Mouse (Mus musculus) forebrain, embryonic 16.5 days (tissue): ENCODE data around the gene Artn. TPM values are rescaled to one million over a fixed set of nuclear protein-coding genes. Genes with fewer than 3 reads are reported as not detected.

Experiments used
- ATAC-seq: fragments of 200-750 bp; cut with Nextera tagmentation; 2 replicates; pipeline ENCODE4 v1.8.0; 2017; ENCODE audit warnings: mild to moderate bottlenecking, moderate library complexity
- H3K27ac ChIP-seq: fragments of 300-500 bp; sonication (generic); 2 replicates; pipeline ENCODE4 v1.5.1; 2014; ENCODE audit warnings: low read length, control low read depth
- H3K27me3 ChIP-seq: fragments of 300-500 bp; sonication (generic); replicated peaks from 2 replicates; pipeline ENCODE4 v1.6.1; 2014; ENCODE audit warnings: low read length; ENCODE audit not compliant: control insufficient read depth, insufficient read depth
- H3K36me3 ChIP-seq: fragments of 300-500 bp; sonication (generic); 2 replicates; pipeline ENCODE4 v1.6.1; 2014; ENCODE audit not compliant: control insufficient read depth, insufficient read depth
- H3K4me1 ChIP-seq: fragments of 300-500 bp; sonication (generic); replicated peaks from 2 replicates; pipeline ENCODE4 v1.6.1; 2014; ENCODE audit warnings: low read length; ENCODE audit not compliant: control insufficient read depth, insufficient read depth
- H3K4me2 ChIP-seq: fragments of 300-500 bp; sonication (generic); 2 replicates; pipeline ENCODE4 v1.6.1; 2014; ENCODE audit warnings: mild to moderate bottlenecking, low read length, control low read depth
- H3K4me3 ChIP-seq: fragments of 300-500 bp; sonication (generic); replicated peaks from 2 replicates; pipeline ENCODE4 v1.5.1; 2014; ENCODE audit warnings: mild to moderate bottlenecking, low read length, control low read depth
- H3K9ac ChIP-seq: fragments of 300-500 bp; sonication (generic); replicated peaks from 2 replicates; pipeline ENCODE4 v1.6.1; 2014; ENCODE audit warnings: low read depth, low read length, control low read depth
- H3K9me3 ChIP-seq: fragments of 300-500 bp; sonication (generic); 2 replicates; pipeline ENCODE4 v1.6.1; 2016; ENCODE audit warnings: low read length; ENCODE audit not compliant: control insufficient read depth
- WGBS: fragments of 180-500 bp; shearing (Covaris S2); extraction: QIAGEN DNeasy Blood & Tissue Kit; methylation state at CpG from one replicate; pipeline ENCODE4 v1.1.7; 2014; 5-methylcytosine and 5-hydroxymethylcytosine counted together
- polyA plus RNA-seq: library from polyadenylated mRNA; unstranded; fragments of >200 nt; fragmentation: Nextera tagmentation; extraction: Ambion mirVana; gene quantifications from 2 replicates; pipeline ENCODE4 v1.2.1, GENCODE M21; 2015

Gene Artn
- polyA plus RNA-seq, 1 experiment from 2014 or later, result 0.48 TPM

DNA sequence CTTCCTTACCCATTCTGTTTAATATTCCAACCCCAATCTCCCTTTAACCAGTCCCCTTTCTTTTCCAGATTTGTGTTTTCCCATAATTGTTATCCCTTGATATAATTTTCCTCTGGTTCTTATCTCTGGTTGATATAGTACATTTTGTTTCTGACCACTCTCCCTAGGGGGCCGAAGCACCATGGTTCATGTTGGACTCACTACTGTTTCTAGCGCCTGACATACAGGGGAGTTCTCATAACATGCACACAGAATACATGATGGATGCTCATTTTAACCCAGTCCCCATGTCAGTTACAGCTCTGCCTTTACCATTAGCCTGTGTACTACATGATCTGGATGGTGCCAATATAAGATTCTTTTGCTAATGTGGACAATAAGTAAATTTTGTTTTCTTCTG, 41.6 kb downstream of the Artn start:
- no peak overlapping the region for H3K9ac ChIP-seq
- no peak overlapping the region for H3K4me3 ChIP-seq

DNA sequence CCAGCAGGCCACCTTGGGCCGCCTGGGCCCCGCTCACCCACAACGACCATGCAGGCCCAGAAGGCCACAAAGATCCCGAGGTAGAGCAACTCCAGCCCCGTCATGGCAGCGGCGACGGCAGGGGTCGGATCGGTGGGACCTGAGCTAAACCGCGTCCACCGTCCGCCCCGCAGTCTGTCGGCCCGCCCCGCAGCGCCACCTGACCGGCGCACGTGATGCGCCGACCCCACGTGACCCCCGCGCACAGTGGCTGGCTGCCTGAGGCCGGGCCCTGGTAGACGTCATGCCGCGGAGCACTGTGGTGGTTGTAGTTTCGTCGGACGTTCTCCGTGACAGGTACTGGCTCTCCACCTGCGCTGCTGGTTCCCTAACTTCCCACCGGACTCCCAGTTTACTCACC, 42.4 kb downstream of the Artn start, which contains the start of gene Atp6v0b:
TSS of gene Atp6v0b (minus strand) at position 201 of the 400 bp plus-strand sequence.
- Histone ChIP-seq H3K27me3 (no peaks in the 10 kb centered on the region), H3K4me3 (peak within 1 kb of the TSS; percentile 96), H3K9ac (peak within 1 kb of the TSS; percentile 97), H3K36me3 (peaks cover 11% of the 10 kb centered on the region), H3K9me3 (no peaks in the 10 kb centered on the region), H3K4me2 (peak within 1 kb of the TSS; percentile 95), H3K4me1 (peaks cover 44% of the 10 kb centered on the region), H3K27ac (peak within 1 kb of the TSS; percentile 30; the same call in 1 of the 2 replicates)
- 2% methylated on average over 37 of the region's 37 CpGs for WGBS
- ATAC-seq, result peak; percentile 83

More for the DNA sequence above, 41.6 kb downstream of the Artn start:
- Histone ChIP-seq H3K4me2 (no peak overlapping the region), H3K36me3 (peaks cover 11% of the 10 kb centered on the region), H3K9me3 (no peaks in the 10 kb centered on the region), H3K27ac (no peak overlapping the region), H3K27me3 (no peaks in the 10 kb centered on the region), H3K4me1 (peaks cover 42% of the 10 kb centered on the region)
- no peak for ATAC-seq
- 75% methylated on average over 2 of the region's 2 CpGs for WGBS

DNA sequence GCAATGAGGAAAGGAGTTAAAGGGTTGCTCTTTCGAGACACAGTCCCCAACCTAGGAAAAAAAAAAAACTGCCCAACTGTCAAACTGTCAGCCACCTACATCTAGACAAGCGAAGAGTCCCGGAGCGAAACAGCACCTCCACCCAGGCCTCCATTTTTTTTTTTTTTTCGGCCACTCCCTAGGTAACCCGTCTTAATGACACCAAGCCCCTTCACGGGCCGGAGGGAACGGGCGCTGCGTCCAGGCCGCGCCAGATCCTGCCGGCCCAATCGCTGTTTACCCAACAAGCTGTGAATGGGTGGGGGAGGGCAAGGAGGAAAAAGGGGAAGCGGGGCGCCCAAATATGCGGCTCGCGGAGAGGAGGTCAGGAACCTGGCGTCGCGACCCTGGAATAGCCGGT, 42.9 kb downstream of the Artn start:
- peak overlapping the region; percentile 95 for H3K4me2 ChIP-seq
- H3K9ac ChIP-seq, result peak overlapping the region; percentile 97
- peak; percentile 2 for ATAC-seq
- H3K27me3 ChIP-seq, result no peaks in the 10 kb centered on the region
- H3K27ac ChIP-seq, result peak overlapping the region; percentile 30; the same call in 1 of the 2 replicates
- H3K36me3 ChIP-seq, result peaks cover 11% of the 10 kb centered on the region
- WGBS, result 2% methylated on average over 23 of the region's 24 CpGs
- H3K9me3 ChIP-seq, result no peaks in the 10 kb centered on the region
- peak overlapping the region; percentile 96 for H3K4me3 ChIP-seq
- H3K4me1 ChIP-seq, result peaks cover 49% of the 10 kb centered on the region

DNA sequence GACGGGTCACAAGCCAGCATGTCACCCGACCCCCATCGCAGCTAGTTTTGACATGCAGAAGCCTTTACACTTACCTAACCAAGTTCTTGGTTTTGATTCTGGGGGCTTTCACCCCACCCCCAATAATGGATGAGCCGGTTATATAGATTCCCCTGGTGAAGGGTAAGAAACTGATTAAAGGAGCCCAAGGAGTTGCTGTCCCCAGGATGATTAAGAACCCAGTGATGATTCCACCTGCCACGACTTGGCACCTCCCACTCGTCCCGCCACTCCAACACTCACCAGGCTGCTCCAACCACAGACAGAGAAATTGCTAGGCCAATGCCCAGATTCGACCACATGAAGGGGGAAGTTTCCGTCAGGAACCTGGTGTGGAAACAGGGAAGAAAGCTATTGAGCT, 43.6 kb downstream of the Artn start:
- WGBS, result 87% methylated on average over 9 of the region's 9 CpGs
- peaks cover 11% of the 10 kb centered on the region for H3K36me3 ChIP-seq
- H3K27ac ChIP-seq, result no peak overlapping the region
- no peak overlapping the region; the same call in 1 of the 2 replicates for H3K9ac ChIP-seq
- H3K27me3 ChIP-seq, result no peaks in the 10 kb centered on the region
- H3K4me2 ChIP-seq, result peak overlapping the region; percentile 95
- peaks cover 50% of the 10 kb centered on the region for H3K4me1 ChIP-seq
- no peak for ATAC-seq
- H3K9me3 ChIP-seq, result no peaks in the 10 kb centered on the region
- peak overlapping the region; percentile 96 for H3K4me3 ChIP-seq

DNA sequence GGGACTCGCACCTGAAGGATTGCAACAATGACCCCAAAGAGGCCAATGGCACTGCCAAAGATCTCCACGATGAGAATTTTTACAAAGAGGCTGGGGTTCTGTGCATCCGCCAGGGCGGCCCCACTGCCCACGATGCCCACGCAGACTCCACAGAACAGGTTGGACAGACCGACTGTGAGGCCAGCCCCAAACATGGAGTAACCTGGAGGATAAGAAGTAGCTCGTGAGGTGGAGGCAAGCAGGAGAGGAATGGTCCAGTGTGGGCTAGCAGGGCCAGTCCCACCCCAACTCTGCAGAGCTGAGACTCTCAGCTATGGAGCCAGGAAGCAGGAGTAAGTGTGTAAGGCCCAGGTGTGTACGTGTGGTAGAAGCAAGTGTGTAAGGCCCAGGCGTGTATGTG, 44.5 kb downstream of the Artn start:
- ATAC-seq, result no peak
- Histone ChIP-seq H3K27me3 (no peaks in the 10 kb centered on the region), H3K9me3 (no peaks in the 10 kb centered on the region), H3K9ac (no peak overlapping the region), H3K36me3 (peaks cover 13% of the 10 kb centered on the region), H3K4me1 (peaks cover 52% of the 10 kb centered on the region), H3K4me2 (no peak overlapping the region), H3K27ac (no peak overlapping the region), H3K4me3 (no peak overlapping the region)
- WGBS, result 91% methylated on average over 10 of the region's 10 CpGs

DNA sequence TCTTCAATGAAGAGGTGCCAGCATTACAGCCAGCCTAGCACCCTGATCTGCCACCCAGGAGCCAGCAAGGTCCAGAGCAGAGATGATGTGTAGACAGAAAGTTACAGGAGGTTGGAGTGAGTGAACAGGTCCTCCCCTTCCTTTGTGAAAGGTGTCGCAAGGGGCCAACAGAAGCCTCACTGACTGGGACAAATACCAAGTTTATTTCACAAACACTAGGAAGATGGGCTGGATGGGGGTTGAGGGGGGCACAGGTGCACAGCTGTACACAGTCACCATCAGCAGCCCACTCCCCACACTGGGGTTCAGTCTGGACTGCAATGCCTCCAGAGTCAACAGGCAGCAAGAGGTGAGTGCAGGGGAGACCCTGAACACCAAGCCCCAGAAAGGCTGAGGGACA, 45.4 kb downstream of the Artn start:
- WGBS, result 100% methylated on average over 1 of the region's 1 CpGs
- Histone ChIP-seq H3K4me1 (peaks cover 53% of the 10 kb centered on the region), H3K4me2 (peak overlapping the region; percentile 74), H3K27ac (no peak overlapping the region), H3K27me3 (no peaks in the 10 kb centered on the region), H3K36me3 (peaks cover 9% of the 10 kb centered on the region; the same call in 1 of the 2 replicates), H3K4me3 (peak overlapping the region; percentile 82), H3K9me3 (no peaks in the 10 kb centered on the region), H3K9ac (no peak overlapping the region)
- ATAC-seq, result no peak

DNA sequence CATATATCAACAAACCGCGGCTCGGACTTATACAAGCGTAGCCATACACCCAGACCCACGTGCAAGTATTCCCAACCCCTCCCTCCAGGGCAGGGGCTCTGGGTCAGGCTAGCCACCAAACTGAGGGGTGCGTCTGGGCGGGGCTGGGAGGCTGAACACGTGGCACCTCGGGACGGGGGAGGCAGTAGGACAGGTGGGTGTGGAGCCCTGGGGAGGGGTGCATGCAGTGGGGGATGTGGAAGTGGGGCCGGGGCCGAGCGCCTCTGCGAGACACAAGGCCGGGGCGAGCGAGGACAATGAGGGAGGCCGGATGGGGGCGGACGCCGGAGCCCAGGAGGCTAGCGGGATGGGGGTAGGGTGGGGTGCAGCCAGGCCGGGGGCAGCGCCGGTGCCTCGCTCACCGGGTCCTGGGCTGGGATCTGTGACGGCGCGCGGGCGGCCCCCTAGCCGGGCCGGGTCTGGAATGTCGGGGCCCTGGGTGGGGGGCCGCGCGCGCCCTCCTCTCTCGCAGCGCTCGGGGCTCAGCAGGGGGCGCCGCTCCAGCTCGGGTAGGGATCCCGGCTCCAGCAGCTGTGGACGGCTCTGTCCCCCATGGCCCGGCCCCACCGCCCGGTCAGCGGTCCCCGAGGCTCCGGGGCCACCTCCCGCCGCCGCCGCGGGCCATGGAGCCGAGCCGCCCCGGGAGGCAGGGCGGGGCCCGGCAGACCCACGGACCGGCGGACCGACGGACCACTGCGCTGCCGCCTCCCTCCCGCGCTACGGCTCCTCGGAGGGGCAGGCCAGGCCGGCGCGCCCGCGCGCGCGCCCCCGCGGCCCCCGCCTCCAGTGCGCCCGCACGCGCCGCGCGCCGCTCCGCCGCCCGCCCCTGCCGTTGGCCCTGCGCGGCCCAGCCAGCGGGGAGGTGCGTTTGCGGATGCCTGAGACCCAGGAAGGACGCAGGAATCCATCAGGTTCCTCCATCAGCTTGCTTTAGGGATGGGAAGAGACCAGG, 46.6 kb downstream of the Artn start, which contains the start of gene B4galt2:
TSS of gene B4galt2 (minus strand) at position 787 of the 991 bp plus-strand sequence.
- H3K4me1 ChIP-seq, result peaks cover 53% of the 10 kb centered on the region
- peak within 1 kb of the TSS; percentile 74 for H3K4me2 ChIP-seq
- WGBS, result under 1% methylated on average over 85 of the region's 103 CpGs
- peak; percentile 55 for ATAC-seq
- peak within 1 kb of the TSS; percentile 74 for H3K27ac ChIP-seq
- H3K9ac ChIP-seq, result peak within 1 kb of the TSS; percentile 95
- peak within 1 kb of the TSS; percentile 82 for H3K4me3 ChIP-seq
- peaks cover 9% of the 10 kb centered on the region; the same call in 1 of the 2 replicates for H3K36me3 ChIP-seq
- no peaks in the 10 kb centered on the region for H3K9me3 ChIP-seq
- no peaks in the 10 kb centered on the region for H3K27me3 ChIP-seq

DNA sequence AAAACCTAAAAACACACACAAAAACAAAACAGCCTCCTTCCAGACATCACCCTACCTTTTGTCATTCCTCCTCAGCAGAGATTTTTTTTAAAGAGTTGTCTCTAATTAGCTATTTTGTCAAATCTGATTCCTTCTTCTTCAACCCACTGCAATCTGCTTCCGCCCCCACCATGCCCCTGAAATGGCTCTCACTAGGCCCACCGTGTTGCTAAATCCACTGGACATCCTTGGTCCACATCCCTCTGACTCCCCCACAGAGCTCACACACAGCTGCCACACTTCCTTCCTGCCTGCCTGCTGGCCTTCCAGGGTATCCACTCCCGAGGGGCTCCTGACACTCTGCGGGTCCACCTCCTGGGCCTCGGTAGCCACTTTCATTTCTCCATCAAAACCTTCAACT, 50.9 kb downstream of the Artn start:
- Histone ChIP-seq H3K4me3 (no peak overlapping the region), H3K9me3 (no peaks in the 10 kb centered on the region), H3K4me1 (peaks cover 27% of the 10 kb centered on the region), H3K9ac (no peak overlapping the region), H3K4me2 (no peak overlapping the region), H3K27ac (no peak overlapping the region), H3K36me3 (peaks cover 29% of the 10 kb centered on the region), H3K27me3 (no peaks in the 10 kb centered on the region)
- no peak for ATAC-seq
- 89% methylated on average over 5 of the region's 5 CpGs for WGBS

DNA sequence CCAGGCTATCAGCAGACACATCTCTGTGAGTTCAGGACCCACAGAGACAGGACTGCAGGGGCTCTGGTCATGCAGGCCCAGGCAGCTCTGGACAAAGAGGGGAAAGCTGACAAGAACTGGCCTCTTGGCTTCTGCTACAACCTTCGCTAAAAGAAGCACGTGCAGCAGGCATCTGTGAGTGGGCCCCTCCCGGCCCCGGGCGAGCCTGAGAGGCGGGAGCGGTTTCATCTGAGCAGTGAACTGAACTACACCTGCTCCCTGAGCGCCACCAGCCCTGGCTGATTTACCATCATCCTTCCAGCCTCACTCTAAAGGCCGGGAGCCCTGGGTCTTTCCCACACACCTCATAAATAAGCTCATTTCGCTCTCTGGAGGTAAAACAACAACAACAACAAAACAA, 51.3 kb downstream of the Artn start:
- Histone ChIP-seq H3K4me1 (peaks cover 24% of the 10 kb centered on the region), H3K27ac (no peak overlapping the region), H3K9ac (no peak overlapping the region), H3K9me3 (no peaks in the 10 kb centered on the region), H3K4me2 (no peak overlapping the region), H3K36me3 (peaks cover 33% of the 10 kb centered on the region), H3K27me3 (no peaks in the 10 kb centered on the region), H3K4me3 (no peak overlapping the region)
- no peak for ATAC-seq
- WGBS, result 71% methylated on average over 10 of the region's 10 CpGs
